20 mouse cellular contexts compared by ENCODE assay signal in genomic region chr3:38498561-38498960, GRCm38 (mm10). TPM values are rescaled to one million over a fixed set of nuclear protein-coding genes. Genes with fewer than 3 reads are reported as not detected.
A peak's percentile ranks its signal among the peaks of the same experiment; 100 is the strongest.
DNase-seq lines count a peak whose midpoint lies in the region; ATAC-seq and TF ChIP-seq lines count a peak whose summit lies in the region.
"Had no signal": no experiment of that assay in that cellular context is flagged by ENCODE, and none has a peak within 500 bp of the region (broad histone marks: within the 10 kb centered on the region; RNA-seq: fewer than 3 reads in every experiment).

No protein-coding gene starts in this region.

- DNase-seq in layer of hippocampus, adult 11-12 months (ENCODE audit: low spot score): peak; percentile 50
- no peak for DNase-seq in layer of hippocampus, adult 9-10 months (ENCODE audit: low spot score)
- DNase-seq in layer of hippocampus, adult 2 months (ENCODE audit: low spot score in 2 of 2): peak; percentile 39 to 77
- no peak for DNase-seq in layer of hippocampus, postnatal 25 days (ENCODE audit: extremely low spot score in 1 of 2, low spot score in 1 of 2)
- DNase-seq in layer of hippocampus, adult 8-10 months (ENCODE audit: low spot score in 2 of 2): peak; percentile 35 to 51
- DNase-seq in layer of hippocampus, postnatal 36 days: peak; percentile 18 to 22
- DNase-seq in midbrain, embryonic 14.5 days: no peak
- DNase-seq: adrenal gland, adult 2 months; adrenal gland, postnatal 10 days; adrenal gland, postnatal 25 days; cerebellum, adult 11-12 months; cerebellum, adult 2 months; cerebellum, adult 9-10 months; cerebellum, postnatal 10 days; cerebellum, postnatal 25 days had no signal

- H3K27ac ChIP-seq in layer of hippocampus, adult 2 months: no peak overlapping the region
- H3K27ac ChIP-seq in midbrain, embryonic 14.5 days (replicated peaks; ENCODE audit: low read depth, low read length): no peak overlapping the region
- H3K27ac ChIP-seq in midbrain, embryonic 13.5 days: no peak overlapping the region
- H3K27ac ChIP-seq: embryonic facial prominence, embryonic 10.5 days; embryonic facial prominence, embryonic 12.5 days; forebrain, embryonic 13.5 days; forebrain, embryonic 15.5 days had no signal

- no peak for ATAC-seq in midbrain, embryonic 14.5 days (ENCODE audit: low FRiP score, low TSS enrichment)
- ATAC-seq in midbrain, embryonic 13.5 days: no peak
- ATAC-seq: forebrain, embryonic 13.5 days; forebrain, embryonic 15.5 days had no signal

- H3K4me1 ChIP-seq in midbrain, embryonic 14.5 days (ENCODE audit: control insufficient read depth, insufficient read depth, low read length): no peaks in the 10 kb centered on the region
- peaks cover 6% of the 10 kb centered on the region; the same call in 1 of the 2 replicates for H3K4me1 ChIP-seq in midbrain, embryonic 13.5 days (replicated peaks)
- H3K4me1 ChIP-seq: embryonic facial prominence, embryonic 12.5 days had no signal

- H3K4me2 ChIP-seq in midbrain, embryonic 14.5 days (ENCODE audit: low read length): no peak overlapping the region
- H3K4me2 ChIP-seq in midbrain, embryonic 13.5 days (replicated peaks): no peak overlapping the region
- H3K4me2 ChIP-seq: embryonic facial prominence, embryonic 12.5 days; forebrain, embryonic 13.5 days; forebrain, embryonic 15.5 days had no signal

- no peaks in the 10 kb centered on the region for H3K9me3 ChIP-seq in midbrain, embryonic 14.5 days (ENCODE audit: control insufficient read depth, low read length)
- H3K9me3 ChIP-seq in midbrain, embryonic 13.5 days: no peaks in the 10 kb centered on the region
- H3K9me3 ChIP-seq: embryonic facial prominence, embryonic 10.5 days; embryonic facial prominence, embryonic 12.5 days; forebrain, embryonic 13.5 days; forebrain, embryonic 15.5 days had no signal

- no peaks in the 10 kb centered on the region for H3K27me3 ChIP-seq in midbrain, embryonic 14.5 days (ENCODE audit: control insufficient read depth, insufficient read depth, low read length)
- H3K27me3 ChIP-seq in midbrain, embryonic 13.5 days: no peaks in the 10 kb centered on the region; the same call in 1 of the 2 replicates
- H3K27me3 ChIP-seq: embryonic facial prominence, embryonic 12.5 days; forebrain, embryonic 13.5 days; forebrain, embryonic 15.5 days had no signal

- WGBS in midbrain, embryonic 14.5 days: 91% methylated on average over 3 of the region's 3 CpGs
- 89% methylated on average over 3 of the region's 3 CpGs for WGBS in midbrain, embryonic 13.5 days

- H3K4me3 ChIP-seq in layer of hippocampus, adult 2 months: no peak overlapping the region
- H3K4me3 ChIP-seq in midbrain, embryonic 14.5 days (replicated peaks; ENCODE audit: low read depth, low read length): no peak overlapping the region
- no peak overlapping the region for H3K4me3 ChIP-seq in midbrain, embryonic 13.5 days (replicated peaks)
- H3K4me3 ChIP-seq: embryonic facial prominence, embryonic 10.5 days; embryonic facial prominence, embryonic 12.5 days; forebrain, embryonic 13.5 days; forebrain, embryonic 15.5 days had no signal

- no peak overlapping the region for H3K9ac ChIP-seq in midbrain, embryonic 14.5 days (replicated peaks; ENCODE audit: low read length)
- no peak overlapping the region for H3K9ac ChIP-seq in midbrain, embryonic 13.5 days (replicated peaks)
- H3K9ac ChIP-seq: embryonic facial prominence, embryonic 12.5 days; forebrain, embryonic 13.5 days; forebrain, embryonic 15.5 days had no signal

- no peaks in the 10 kb centered on the region for H3K36me3 ChIP-seq in midbrain, embryonic 14.5 days (ENCODE audit: control insufficient read depth, insufficient read depth, low read length)
- no peaks in the 10 kb centered on the region for H3K36me3 ChIP-seq in midbrain, embryonic 13.5 days
- H3K36me3 ChIP-seq: embryonic facial prominence, embryonic 10.5 days; embryonic facial prominence, embryonic 12.5 days; forebrain, embryonic 15.5 days had no signal

- no peak for TF ChIP-seq CTCF in layer of hippocampus, adult 2 months (conservative IDR thresholded peaks at IDR 0.05)

RNA-seq across cellular contexts. Expression of gene Ankrd50, which starts 13.9 kb away (rescaled TPM):
- total RNA-seq in layer of hippocampus, adult 2 months (2021): 10 to 100 TPM; 42.3 to 52.6 TPM
- 10 to 100 TPM; 53.3 to 56.7 TPM for total RNA-seq in layer of hippocampus, postnatal 25 days (2021)
- 10 to 100 TPM; 44.6 to 60.4 (median 47.6) TPM for total RNA-seq in layer of hippocampus, adult 8-10 months (2022)
- 10 to 100 TPM; 48.1 to 51.1 TPM for total RNA-seq in layer of hippocampus, postnatal 36 days (2021)
- 26.1 and 37.1 TPM in 2 replicates for polyA plus RNA-seq in midbrain, embryonic 14.5 days (2014; fragmentation: Nextera tagmentation; extraction: Ambion mirVana)
- polyA plus RNA-seq in midbrain, embryonic 13.5 days (2015; fragmentation: Nextera tagmentation; extraction: Ambion mirVana): 29.3 and 32.3 TPM in 2 replicates

Comparison
In these comparisons a context has a peak if more than half of its experiments do, and no peak if none do; other contexts are left out.
1. DNase-seq: peak in layer of hippocampus, adult 11-12 months (single experiment), layer of hippocampus, adult 2 months (2 of 2), layer of hippocampus, adult 8-10 months (2 of 2) and layer of hippocampus, postnatal 36 days (2 of 2); none in layer of hippocampus, adult 9-10 months (single experiment), layer of hippocampus, postnatal 25 days (0 of 2) and midbrain, embryonic 14.5 days (single experiment).